Mouse (Mus musculus): ENCODE measurements at regions not wholly inside any gene's neighbourhood (a gene's known extent, or its start where the extent isn't known, plus 50 kb on each side); places are given as distances from the start of the nearest gene placed in this dataset.

DNA sequence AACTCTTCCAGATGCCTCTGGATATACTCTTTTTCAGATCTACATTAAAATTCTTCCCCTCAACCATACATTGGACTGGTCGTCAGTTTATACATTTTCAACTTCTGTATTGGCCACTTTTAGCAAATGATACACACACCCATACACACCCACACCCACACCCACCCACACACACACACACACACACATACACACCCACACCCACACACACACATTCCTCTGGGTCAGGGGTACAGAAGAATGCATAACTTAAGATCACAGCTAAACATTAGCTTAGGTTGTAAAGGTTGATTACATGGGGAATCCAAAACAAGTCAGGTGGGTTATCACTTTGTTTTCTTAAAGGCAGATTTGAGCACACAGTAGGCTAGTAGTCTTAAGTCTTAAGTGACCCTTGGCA is 75.9 kb upstream of the Gm6657 start:
- TF ChIP-seq CTCF (IDR thresholded peaks at IDR 0.05; ENCODE audit: low read depth, low read length) (no peak), GATA1 (IDR thresholded peaks at IDR 0.05; ENCODE audit: borderline replicate concordance, low read length) (no peak), GATA2 (IDR thresholded peaks at IDR 0.05; ENCODE audit: borderline replicate concordance, low read depth, low read length) (no peak), TAL1 (conservative IDR thresholded peaks at IDR 0.05; ENCODE audit: low read depth, low read length) (no peak)
